Mouse (Mus musculus) Patski (cell line): Measurements from ENCODE around the gene Fam102b. TPM values are rescaled to one million over a fixed set of nuclear protein-coding genes. Genes with fewer than 3 reads are reported as not detected.

Experiments
- ATAC-seq: fragments of 100-300 bp; one replicate; pipeline ENCODE4 v1.8.0; 2021
- CTCF ChIA-PET: fragments of 350-600 bp; sonication (Branson Sonifier 250); formaldehyde crosslinking; loops from one replicate; lab custom pipeline; 2022; ENCODE audit warnings: inconsistent platforms; lab: Charles Lee
- POLR2A ChIA-PET: fragments of 350-600 bp; sonication (Branson Sonifier 250); formaldehyde crosslinking; loops from one replicate; lab custom pipeline; 2022; ENCODE audit warnings: antibody characterized with exemption, inconsistent platforms; lab: Charles Lee
- DNase-seq: peaks from one replicate; pipeline ENCODE4 v3.0.0-alpha.2; 2011; ENCODE audit warnings: low read depth, low spot score
- H3K27me3 ChIP-seq: fragments of 371-371 bp; one replicate; pipeline ENCODE4 v1.5.1; 2021
- CTCF ChIP-seq: fragments of 100-300 bp; IDR thresholded peaks from one replicate; pipeline ENCODE4 v1.5.1; 2021
- in situ Hi-C: fragments of 300-500 bp; cut with MboI; formaldehyde crosslinking; loops from 3 replicates; pipeline ENCODE4 v1.11.1; 2018; ENCODE audit warnings: low pct_unique_long_range_greater_than_20kb, mixed read lengths
- polyA plus RNA-seq: library from polyadenylated mRNA; unstranded; gene quantifications from one replicate; pipeline ENCODE4 v1.2.3, GENCODE M21; 2021

Gene Fam102b
- polyA plus RNA-seq, 1 experiment from 2014 or later, result 30.5 TPM

GRCm38 (mm10) chr3:109021720-109022516, 5.5 kb downstream of the Fam102b start:
- POLR2A ChIA-PET, result interaction anchor here (0.5 kb wide), 1 partner anchor 198 kb away, joined by 4 read pairs; no protein-coding TSS in a partner anchor
- CTCF ChIA-PET, result no interaction called here
- ATAC-seq, result no peak
- in situ Hi-C loops, result loop anchor here (10.0 kb wide), 1 partner anchor 473 kb away; no protein-coding TSS in a partner anchor
- DNase-seq, result no peak
- TF ChIP-seq CTCF, result no peak
- H3K27me3 ChIP-seq, result no peaks in the 10 kb centered on the region

GRCm38 (mm10) chr3:109018336-109018735, 9.1 kb downstream of the Fam102b start:
- CTCF ChIA-PET, result interaction anchor here (1.3 to 3.7 kb wide), 2 partner anchors 9 to 44 kb away, joined by 3 to 26 read pairs; partner anchors contain the start of gene Fam102b
- no peak for DNase-seq
- POLR2A ChIA-PET, result interaction anchor here (1.3 kb wide), 1 partner anchor 12 kb away, joined by 3 read pairs; no protein-coding TSS in a partner anchor
- TF ChIP-seq CTCF, result no peak
- no peaks in the 10 kb centered on the region for H3K27me3 ChIP-seq
- peak; percentile 70 for ATAC-seq
- in situ Hi-C loops, result no loop called here

GRCm38 (mm10) chr3:109012595-109012994, 14.8 kb downstream of the Fam102b start:
- POLR2A ChIA-PET, result no interaction called here
- CTCF ChIA-PET, result interaction anchor here (1.2 to 1.4 kb wide), 2 partner anchors 14 to 15 kb away, joined by 4 to 5 read pairs; partner anchors contain the start of gene Fam102b
- no peak for ATAC-seq
- no peaks in the 10 kb centered on the region for H3K27me3 ChIP-seq
- in situ Hi-C loops, result no loop called here
- no peak for TF ChIP-seq CTCF
- no peak for DNase-seq

- CTCF ChIA-PET, result interaction anchor here (0.7 to 1.7 kb wide), 3 partner anchors 16 to 147 kb away, joined by 3 to 8 read pairs (median 3); partner anchors contain the start of gene Fam102b
- ATAC-seq (peak; percentile 93), DNase-seq (peak; percentile 99)
- TF ChIP-seq CTCF, result no peak
- POLR2A ChIA-PET, result interaction anchor here (0.6 kb wide), 2 partner anchors 59 to 95 kb away, joined by 4 to 8 read pairs; no protein-coding TSS in a partner anchor
- H3K27me3 ChIP-seq, result no peaks in the 10 kb centered on the region
- in situ Hi-C loops, result no loop called here
These were observed 16.7 kb downstream of the Fam102b start for GRCm38 (mm10) chr3:109010489-109011260.

GRCm38 (mm10) chr3:109008180-109008579, 19.2 kb downstream of the Fam102b start:
- in situ Hi-C loops, result no loop called here
- no peak for ATAC-seq
- H3K27me3 ChIP-seq, result no peaks in the 10 kb centered on the region
- DNase-seq, result no peak
- TF ChIP-seq CTCF, result no peak
- ChIA-PET POLR2A (interaction anchor here (0.6 kb wide), 1 partner anchor 105 kb away, joined by 3 read pairs; no protein-coding TSS in a partner anchor), CTCF (interaction anchor here (1.1 to 4.0 kb wide), 2 partner anchors 10 to 19 kb away, joined by 4 to 22 read pairs; partner anchors contain the start of gene Fam102b)

- ATAC-seq, result no peak
- in situ Hi-C loops, result no loop called here
- no peak for TF ChIP-seq CTCF
- POLR2A ChIA-PET, result interaction anchor here (0.9 to 1.7 kb wide), 2 partner anchors 12 to 18 kb away, joined by 3 read pairs; no protein-coding TSS in a partner anchor
- DNase-seq, result no peak
- no peaks in the 10 kb centered on the region for H3K27me3 ChIP-seq
- CTCF ChIA-PET, result interaction anchor here (2.9 to 4.0 kb wide), 2 partner anchors 8 to 21 kb away, joined by 6 to 22 read pairs; partner anchors contain the start of gene Fam102b
These were observed 21.6 kb downstream of the Fam102b start for GRCm38 (mm10) chr3:109005777-109006176.

GRCm38 (mm10) chr3:108999173-108999572, 28.2 kb downstream of the Fam102b start:
- CTCF ChIA-PET, result interaction anchor here (1.5 kb wide), 1 partner anchor 68 kb away, joined by 3 read pairs; no protein-coding TSS in a partner anchor
- POLR2A ChIA-PET, result no interaction called here
- no peak for TF ChIP-seq CTCF
- ATAC-seq (no peak), DNase-seq (no peak)
- H3K27me3 ChIP-seq, result no peaks in the 10 kb centered on the region
- in situ Hi-C loops, result no loop called here

- POLR2A ChIA-PET, result no interaction called here
- ATAC-seq, result no peak
- no peak for TF ChIP-seq CTCF
- CTCF ChIA-PET, result interaction anchor here (1.0 to 3.0 kb wide), 6 partner anchors 9 to 67 kb away, joined by 3 to 14 read pairs (median 5); partner anchors contain the start of gene Fam102b
- no peak for DNase-seq
- no peaks in the 10 kb centered on the region for H3K27me3 ChIP-seq
- in situ Hi-C loops, result no loop called here
These were observed 29.6 kb downstream of the Fam102b start for GRCm38 (mm10) chr3:108997762-108998161.

GRCm38 (mm10) chr3:108997284-108997683, 30.1 kb downstream of the Fam102b start:
- no peak for DNase-seq
- no peak for TF ChIP-seq CTCF
- no peak for ATAC-seq
- POLR2A ChIA-PET, result no interaction called here
- in situ Hi-C loops, result no loop called here
- CTCF ChIA-PET, result interaction anchor here (1.0 to 3.0 kb wide), 5 partner anchors 9 to 30 kb away, joined by 3 to 14 read pairs (median 6); partner anchors contain the start of gene Fam102b
- H3K27me3 ChIP-seq, result no peaks in the 10 kb centered on the region

- ATAC-seq, result peak; percentile 10
- no peak for TF ChIP-seq CTCF
- no peaks in the 10 kb centered on the region for H3K27me3 ChIP-seq
- in situ Hi-C loops, result no loop called here
- POLR2A ChIA-PET, result no interaction called here
- DNase-seq, result no peak
- CTCF ChIA-PET, result interaction anchor here (0.9 to 3.0 kb wide), 3 partner anchors 9 to 30 kb away, joined by 3 to 14 read pairs (median 7); no protein-coding TSS in a partner anchor
These were observed 32.0 kb downstream of the Fam102b start for GRCm38 (mm10) chr3:108995379-108995778.
